Mouse (Mus musculus): Measurements from ENCODE around the gene Cfd.
A peak's percentile ranks its signal among the peaks of the same experiment; 100 is the strongest.

Gene Cfd

DNA sequence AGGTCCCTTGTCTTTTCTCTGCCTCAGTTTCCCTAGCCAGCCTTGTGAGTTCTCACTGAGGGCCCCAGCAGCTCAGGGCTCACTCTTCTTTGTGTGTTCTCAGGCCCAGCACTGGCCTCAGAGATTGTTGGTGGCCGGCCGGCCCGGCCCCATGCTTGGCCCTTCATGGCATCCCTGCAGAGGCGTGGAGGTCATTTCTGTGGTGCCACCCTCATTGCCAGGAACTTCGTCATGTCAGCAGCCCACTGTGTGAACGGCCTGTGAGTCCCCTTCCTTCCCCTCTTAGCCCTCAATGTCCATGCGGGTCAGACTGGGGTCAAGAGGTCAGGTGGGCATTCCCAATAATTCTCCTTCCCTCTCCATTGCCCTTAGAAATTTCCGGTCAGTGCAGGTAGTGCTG lies 4.0 kb upstream of the Cfd start:
- DNase-seq = no peak

DNA sequence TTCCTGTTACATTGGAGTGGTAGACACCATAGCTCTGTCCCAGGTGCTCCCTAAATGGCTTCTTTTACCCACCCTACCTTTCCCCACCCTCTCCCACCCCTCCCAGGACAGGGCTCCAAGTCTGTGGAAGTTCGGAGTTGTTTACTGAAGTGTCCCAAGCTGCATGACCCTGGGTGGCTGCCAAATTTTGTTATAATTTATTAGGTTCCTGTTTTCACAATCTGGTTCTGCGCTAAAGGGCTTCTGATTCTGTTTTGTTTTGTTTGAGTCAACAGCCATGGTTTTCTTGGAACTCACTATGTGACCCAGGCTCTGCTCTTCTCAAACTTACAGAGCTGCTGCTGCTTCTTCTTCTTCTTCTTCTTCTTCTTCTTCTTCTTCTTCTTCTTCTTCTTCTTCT lies 1.3 kb upstream of the Cfd start:
- DNase-seq = no peak

DNA sequence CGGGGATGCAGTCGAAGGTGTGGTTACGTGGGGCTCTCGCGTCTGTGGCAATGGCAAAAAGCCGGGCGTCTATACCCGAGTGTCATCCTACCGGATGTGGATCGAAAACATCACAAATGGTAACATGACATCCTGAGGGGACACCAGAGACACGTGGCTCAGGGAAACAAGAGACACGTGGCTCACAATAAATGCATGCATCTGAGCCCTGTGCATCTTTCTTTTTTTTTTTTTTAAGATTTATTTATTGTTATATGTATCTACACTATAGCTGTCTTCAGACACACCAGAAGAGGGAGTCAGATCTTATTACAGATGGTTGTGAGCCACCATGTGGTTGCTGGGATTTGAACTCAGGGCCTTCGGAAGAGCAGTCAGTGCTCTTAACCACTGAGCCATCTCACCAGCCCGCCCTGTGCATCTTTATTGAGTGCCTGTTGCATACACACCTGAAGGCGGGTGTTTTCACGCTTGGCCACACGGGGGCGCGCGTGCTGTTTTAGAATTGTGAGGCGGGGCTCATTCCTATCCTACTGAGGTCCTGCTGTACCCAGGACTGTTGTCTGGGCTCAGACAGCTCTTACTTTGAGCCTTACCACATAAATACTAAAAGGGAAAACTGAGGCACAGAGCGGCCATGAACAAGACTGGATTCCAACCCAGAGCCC lies 1.9 kb downstream of the Cfd start:
- peak; percentile 83 to 85 for DNase-seq

DNA sequence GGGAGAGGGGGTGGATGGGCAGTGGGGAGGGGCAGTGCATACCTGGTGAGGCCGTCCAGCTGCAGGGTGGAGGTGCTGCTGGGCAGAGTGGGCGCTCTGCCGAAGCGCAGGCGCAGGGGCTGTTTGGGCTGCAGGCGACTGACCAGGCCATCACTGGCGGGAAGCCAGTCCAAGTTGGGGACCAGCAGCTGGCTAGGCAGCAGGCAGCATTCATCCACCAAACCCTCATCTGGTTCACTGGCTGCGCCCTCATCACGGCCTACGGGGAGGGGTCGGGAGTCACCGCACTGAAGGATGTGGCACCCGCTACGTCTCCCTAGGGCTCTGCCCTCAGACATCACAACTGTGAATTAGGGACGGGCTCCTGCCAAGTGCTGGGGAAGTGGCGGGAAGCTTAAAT lies 5.7 kb downstream of the Cfd start:
- no peak for DNase-seq

DNA sequence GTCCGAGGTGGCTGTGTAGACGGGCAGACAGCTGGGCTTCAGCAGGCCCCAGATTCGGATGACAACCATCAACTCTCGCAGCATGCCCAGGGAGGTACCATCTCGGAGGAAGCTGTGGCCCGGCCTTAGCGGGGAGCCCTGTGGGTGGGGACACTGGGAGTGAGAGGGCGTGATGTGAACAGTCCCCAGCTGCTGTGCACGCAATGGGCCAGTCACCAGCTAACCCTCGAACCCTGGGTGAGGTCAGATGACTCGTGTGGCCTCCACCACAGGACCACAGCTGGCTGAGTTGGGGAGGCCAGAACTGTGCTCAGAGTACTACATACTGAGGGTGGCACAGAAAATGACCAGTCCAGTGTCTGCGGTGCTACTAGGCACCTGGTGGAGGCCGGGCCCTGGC lies 6.2 kb downstream of the Cfd start:
- no peak for DNase-seq

DNA sequence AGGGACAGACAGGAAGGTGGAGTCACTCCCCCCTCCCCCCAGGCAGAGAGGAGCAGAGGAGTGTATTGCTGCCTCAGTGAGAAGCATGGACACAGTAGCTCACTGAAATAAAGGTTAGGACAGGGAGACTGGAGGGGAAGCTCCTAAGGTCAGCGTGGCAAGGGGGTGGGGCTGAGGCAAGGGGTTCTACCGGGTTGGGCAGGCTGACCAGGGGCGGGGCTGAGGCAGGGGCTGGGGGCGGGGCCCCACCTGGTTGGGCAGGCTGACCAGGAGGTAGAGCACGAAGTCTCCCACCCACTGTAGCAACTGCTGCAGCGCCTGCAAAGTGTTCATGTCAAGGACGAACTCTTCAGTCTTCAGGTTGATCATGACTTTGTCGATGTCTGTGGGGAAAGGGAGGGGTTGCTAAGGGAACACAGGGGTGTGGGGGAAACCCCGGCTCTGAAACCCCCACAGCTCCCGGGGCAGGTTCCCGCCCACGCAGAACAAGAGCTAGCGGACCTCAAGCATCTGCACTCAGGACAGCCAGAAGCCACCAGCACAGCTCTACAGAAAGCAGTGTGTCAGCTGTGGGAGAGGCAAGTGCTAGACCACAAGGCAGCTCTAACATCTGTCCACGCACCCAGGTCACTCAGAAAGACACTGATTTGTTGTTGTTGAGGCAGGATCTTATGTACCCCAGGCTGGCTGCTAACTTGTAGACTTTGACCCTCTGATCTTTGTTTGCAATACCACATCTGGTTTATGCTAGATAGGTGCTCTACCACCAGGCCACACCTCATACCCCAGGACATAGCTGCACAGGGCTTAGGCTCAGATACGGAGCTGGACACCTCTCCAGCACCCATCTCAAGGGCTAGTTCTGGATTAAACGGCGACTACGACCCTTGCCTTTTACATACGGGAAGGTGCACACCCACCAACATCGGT lies 6.9 kb downstream of the Cfd start:
- DNase-seq = no peak

DNA sequence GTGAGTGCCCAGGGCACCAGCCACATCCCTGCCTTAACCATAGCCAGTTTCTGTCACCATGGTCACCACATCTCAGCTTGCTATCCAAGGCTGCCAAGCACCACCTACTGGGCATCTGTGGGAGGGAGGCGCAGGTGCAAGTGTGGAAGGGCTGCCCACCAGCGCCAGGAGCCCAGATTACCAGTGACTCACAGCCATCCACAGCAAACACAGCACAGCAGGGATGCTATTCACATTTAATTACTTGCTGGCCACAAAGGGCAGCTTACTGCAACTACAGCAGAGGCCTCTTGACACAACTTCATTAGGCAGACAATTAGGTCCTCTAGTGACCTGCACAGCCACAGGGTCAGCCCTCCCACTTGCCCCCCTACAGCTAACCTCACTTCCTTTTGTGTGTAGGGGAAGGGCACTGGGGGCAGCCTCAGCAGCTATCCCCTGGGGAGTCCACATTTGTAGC lies 10.3 kb downstream of the Cfd start:
- no peak for DNase-seq

DNA sequence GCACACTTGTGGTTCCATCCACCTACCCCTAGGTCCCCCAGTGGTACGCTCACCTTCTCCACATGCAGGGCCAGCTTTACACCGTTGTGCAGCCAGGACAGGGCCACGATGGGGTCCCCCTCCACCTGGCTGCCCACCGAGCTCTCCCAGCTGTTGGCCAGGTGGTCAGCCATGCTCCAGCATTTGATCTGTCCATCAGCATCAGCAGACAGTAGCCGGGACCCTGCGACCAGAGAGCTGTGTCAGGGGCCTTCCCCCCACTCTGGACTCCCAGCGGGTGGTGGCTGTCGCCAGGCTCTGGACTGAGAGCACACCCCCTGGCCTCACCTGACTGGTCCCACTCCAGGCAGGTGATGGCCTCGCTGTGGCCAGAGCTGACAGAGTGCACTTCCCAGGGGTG lies 16.1 kb downstream of the Cfd start:
- no peak for DNase-seq

DNA sequence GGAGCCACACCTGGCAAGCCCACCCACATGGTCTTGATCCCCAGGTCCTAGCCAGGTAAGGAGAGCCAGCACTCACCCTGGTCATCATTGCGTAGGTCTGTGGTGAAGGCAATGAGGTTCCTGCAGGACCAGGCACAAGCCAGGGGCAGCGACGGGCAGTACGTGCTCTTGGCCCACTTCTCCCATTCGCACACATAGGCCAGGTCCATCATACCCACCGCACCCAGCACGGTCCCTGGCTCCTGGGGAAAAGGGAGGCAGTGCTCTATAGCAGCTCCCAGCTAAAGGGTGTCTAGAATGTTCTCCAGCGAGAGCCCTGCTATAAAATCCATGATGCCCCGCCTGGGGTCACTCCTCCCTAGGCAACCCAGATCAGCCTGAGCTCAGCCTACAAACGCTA lies 16.8 kb downstream of the Cfd start:
- DNase-seq = no peak

DNA sequence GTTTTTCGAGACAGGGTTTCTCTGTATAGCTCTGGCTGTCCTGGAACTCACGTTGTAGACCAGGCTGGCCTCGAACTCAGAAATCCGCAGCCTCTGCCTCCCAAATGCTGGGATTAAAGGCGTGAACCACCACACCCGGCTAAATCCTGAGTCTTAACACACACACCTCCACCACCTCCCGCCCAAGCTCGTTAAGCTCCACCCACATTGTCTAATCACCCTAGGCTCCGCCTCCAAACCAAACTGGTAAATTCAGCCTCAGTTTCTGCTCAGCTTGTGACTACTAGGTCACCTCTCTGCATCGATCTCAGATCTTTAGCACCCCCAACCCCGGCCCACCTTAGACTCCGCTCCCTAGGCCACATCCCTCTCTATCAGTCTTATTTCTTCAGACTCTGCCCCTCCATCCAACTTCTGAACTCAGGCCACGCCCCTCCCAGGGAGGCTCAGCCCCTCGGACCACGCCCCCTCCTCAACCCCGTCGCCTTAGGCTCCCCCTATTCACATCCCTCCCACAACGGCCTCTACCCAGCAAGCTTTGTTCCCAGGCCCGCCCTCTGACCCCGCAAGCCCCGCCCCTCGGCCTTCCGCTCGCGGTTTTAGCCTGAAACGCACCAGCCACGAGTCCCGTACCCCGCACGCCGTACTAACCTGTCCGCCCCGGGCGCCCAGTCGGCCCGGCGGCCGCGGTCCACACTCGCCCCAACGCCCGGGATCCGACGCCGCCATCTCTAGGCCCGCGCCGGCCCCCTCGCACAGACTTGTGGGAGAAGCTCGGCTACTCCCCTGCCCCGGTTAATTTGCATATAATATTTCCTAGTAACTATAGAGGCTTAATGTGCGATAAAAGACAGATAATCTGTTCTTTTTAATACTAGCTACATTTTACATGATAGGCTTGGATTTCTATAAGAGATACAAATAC lies 17.8 kb downstream of the Cfd start, which contains the start of gene Med16:
TSS of gene Med16 (minus strand) at position 757 of the 925 bp plus-strand sequence.
- DNase-seq = peak; percentile 96

DNA sequence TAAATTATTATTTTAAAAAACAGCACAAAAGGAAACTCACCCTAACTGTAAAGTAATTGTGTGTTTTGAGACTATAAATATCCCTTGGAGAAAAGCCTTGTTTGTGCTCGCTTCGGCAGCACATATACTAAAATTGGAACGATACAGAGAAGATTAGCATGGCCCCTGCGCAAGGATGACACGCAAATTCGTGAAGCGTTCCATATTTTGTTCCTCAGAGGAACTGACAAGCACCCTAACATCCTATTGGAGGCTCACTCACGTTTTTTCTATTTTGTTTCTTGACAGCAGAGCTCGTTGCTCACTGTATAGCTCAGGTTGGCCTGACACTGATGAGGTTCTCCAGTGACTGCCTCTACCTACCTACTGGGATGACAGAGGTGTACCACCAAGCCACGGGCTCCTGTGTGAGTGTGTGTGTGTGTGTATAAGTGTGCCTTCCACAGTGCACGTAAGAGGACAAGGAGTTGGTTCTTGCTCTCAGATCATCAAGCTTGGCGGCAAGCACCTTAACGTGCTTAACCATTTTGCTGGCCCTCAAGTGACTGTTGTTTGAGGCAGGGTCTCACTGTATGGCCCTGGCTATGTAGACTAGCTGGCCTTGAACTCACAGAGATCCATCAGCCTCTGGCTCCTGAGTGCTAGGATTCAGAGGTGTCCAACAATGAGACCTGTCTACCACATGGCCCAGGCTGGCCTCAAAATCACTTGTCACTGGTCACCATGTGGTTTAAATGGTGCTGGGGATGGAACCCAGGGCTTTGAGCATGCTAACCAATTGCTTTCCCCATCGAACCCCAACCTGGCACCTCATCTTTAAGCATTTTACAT lies 18.7 kb downstream of the Cfd start:
- peak; percentile 48 to 58 for DNase-seq

DNA sequence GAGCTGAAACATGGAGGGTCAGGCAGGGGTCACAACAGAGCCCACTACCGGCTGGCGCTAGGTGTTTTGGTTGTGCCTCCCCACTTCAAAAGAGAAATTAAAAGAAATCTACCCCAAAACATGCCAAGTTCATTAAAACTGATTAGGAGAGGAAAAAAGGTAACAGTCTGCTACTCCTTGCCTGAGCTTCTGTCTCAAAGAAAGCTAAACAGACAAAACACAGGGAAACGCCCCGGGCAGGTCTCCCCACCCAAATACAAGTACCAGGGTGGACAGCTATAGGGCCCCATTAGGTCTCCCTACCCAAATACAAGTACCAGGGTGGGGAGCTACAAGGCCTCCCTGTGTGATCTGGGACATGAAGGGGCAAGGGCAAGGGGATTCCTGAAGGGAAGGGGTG lies 19.9 kb downstream of the Cfd start, which contains the start of gene Gm26602:
TSS of gene Gm26602 (plus strand) at position 301 of the 400 bp plus-strand sequence.
- no peak for DNase-seq

DNA sequence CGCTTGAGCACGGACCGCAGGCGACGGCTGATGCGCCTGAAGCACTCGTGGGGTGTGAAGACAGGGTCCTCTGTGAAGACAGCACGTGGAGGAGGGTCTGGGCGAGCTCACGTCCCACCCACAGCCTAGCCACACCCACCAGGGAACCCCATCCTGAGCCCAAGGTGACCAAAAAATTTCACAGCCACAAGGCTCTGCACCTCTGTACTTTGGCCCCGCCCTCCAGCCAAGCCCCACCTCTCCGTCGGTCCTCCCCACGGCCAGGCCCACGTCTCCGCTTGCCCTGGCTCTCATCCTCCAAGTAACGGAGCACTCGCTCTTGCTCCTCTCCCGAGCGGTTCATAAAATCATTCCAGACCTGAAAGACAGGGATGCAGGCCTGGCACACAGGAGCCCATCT lies 21.8 kb downstream of the Cfd start:
- DNase-seq = no peak

DNA sequence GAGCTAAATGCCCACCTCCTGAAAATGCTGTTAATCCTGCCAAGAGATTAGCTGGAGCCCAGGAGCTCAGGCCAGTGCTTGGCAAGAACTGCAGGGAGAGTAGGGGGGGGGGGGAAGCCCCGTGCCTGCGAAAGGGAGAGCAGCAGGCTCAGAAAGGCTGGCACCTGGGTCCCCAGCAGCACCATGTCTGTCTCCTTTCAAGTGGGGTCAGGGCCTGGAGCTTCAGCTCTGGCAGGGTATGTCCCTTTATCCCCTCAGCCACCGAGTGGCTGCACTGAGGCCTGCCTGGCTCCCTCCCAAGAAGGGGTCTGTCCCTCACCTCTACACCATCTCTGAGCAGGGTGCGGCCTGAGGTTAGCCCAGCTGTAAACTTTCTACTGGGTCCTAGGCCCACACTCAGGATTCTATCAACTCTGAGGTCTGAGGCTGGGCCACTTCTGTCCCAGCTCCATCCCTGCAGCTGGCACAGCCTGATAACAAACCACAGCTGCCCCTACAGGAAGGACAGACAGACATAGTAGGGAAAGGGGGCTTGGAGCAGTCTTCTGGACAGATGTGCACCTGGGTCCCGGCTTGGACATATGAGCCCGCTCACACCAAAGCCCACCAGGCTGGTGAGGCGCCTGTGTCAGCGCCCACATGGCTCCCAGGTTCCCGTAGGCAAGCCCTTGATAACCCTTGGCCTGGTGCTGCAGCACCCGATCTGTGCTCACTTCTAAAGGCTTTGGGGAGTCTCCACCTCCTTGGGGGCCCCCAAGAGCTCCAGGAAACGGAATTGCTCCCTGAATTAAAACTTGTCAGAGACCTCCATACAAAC lies 23.7 kb downstream of the Cfd start:
- DNase-seq = no peak

DNA sequence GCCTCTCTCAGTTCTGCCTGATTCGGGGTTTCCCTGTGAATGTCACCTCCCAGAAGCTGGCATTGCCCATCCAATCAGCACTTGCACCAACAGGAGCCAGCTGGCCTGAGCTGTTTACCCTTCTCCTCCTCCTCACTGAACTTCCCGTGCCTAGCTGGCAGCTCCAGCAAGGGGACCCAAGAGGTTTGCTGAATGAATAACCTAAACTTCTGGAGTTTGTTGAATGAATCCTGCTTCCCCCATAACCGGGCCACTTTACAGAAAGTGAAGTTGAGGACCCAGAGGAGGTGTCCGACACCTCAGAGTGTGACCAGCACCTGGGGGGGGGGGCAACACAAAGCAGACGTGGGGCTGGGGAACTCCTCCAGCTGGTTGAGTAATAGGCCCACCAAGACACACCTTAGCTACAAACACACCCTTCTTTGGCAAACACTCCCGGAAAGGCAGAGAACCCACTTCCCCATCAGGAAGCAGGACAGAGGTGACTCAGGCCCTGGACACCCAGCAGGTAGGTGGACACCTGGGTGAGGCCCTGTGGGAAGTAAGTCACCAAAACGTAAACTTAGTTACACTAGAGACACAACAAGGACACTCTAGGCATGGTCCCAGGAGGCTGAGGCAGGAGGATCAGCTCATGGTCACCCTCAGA lies 24.4 kb downstream of the Cfd start:
- no peak for DNase-seq

DNA sequence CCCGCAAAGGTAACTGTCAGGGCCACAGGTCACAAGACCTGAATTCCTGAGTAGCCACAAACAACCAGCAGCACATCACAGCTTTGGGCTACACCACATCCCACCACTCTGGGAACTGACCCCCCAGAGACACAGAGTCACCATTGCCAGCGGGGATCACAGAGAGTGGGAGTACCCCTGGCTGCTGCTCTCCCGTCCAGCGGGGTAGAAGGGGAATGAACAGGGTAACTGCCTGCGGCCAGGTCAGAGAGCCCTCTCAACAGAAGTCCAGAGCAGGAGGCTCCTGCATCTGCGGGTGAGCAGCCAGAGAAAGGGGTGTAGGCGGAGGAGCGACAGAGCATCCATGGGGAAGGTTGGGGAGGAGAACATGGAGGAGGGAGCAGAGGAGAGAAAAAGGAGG lies 25.4 kb downstream of the Cfd start:
- DNase-seq = peak in 1 of 2 experiments; percentile 40

DNA sequence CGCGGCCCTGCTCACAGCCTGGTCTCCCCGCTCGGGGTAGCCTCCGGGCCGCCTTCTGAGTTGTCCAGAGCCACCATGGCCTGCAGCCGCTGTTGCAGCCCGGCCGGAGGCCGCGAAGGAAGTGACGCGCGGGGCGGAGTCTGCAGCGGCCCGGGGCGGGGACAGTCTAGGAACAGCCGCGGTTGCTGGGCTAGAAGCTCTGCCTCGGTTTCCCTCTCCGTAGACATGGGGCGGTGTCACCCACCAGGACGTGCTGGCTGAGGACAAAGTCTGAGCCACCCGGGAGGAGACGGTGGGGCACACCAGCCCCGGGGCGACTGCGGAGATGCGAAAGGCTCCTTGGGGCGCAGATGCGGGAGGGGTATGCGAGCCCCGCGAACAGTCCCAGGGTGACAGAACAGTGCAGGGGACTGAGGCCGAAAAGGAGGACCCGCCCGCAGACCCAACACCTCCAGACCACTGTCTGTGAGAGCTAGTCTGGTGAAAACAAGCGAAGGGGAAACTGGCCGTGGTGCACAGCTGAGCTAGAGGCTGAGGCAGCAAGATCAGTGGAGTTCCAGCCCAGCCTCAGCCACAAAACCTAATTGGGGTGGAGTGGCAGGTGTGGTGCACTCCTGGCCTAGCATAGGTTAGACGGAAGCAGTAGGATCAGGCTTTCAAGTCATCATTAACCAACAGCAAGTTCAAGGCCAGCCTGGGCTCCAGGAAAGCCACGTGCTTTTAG lies 26.3 kb downstream of the Cfd start, which contains the start of gene Kiss1r:
TSS of gene Kiss1r (plus strand) at position 164 of the 724 bp plus-strand sequence.
- peak; percentile 90 to 93 for DNase-seq

DNA sequence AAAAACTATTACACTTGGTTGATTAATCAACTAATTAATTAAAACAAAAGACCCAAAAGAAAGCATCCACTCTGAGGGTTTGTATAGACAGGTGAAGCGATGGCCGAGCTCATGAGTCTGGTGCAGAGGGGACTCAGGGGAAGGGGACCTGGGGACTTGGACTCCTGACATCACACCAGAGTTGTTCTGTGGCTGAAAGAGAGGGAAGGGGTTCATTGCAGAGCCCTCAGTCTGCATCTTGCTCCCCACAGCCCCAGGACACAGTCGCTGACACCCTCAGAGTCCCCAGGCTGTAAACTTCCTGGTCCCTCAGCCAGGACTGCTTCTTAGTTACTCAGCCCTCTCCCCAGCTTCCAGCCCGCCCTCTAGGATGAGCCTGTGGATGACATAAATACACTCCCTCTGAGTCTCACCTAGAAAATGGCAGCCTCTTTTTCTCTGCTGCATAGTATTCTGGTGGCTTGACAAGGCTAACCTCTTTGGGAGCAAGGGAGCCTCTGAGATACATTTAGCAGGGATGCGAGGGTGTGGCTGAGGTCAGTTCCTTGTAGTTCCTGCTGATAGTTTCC lies 27.0 kb downstream of the Cfd start:
- DNase-seq = no peak

Measured in cerebellum, adult 18-20 months (tissue).